Mouse (Mus musculus): ENCODE results near the gene Zfp970.
"Not testable (repeated sequence)": the region's sequence is repeated elsewhere in the genome, so short reads cannot be mapped to it uniquely, and the experiment has no call there.

The Zfp970 gene

GRCm38 (mm10) chr2:177464676-177465075, at the start of gene Zfp970:
Zfp970 (plus strand) TSS chr2:177464733.
- DNase-seq (ENCODE audit: low read depth in 1 of 2, low spot score in 2 of 2) = not testable (repeated sequence)

GRCm38 (mm10) chr2:177468222-177468621, 3.7 kb downstream of the Zfp970 start:
- DNase-seq (ENCODE audit: low read depth in 1 of 2, low spot score in 2 of 2) = not testable (repeated sequence)

DNA sequence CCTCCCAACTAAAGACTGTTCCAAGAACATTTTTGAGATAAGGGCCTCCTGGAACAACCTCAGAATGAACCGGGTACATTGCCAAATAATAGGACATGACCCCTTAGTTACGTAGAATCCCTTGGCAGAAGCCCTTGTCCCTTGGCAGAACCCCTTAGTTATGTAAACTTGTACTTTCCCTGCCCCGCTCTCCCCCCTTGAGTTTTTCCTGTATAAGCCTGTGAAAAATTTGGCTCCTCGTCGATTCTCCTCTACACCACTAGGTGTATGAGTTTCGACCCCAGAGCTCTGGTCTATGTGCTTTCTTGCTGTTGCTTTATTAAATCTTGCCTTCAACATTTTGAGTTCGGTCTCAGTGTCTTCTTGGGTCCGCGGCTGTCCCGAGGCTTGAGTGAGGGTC, 7.7 kb downstream of the Zfp970 start:
- not testable (repeated sequence) for DNase-seq (ENCODE audit: low read depth in 1 of 2, low spot score in 2 of 2)

DNA sequence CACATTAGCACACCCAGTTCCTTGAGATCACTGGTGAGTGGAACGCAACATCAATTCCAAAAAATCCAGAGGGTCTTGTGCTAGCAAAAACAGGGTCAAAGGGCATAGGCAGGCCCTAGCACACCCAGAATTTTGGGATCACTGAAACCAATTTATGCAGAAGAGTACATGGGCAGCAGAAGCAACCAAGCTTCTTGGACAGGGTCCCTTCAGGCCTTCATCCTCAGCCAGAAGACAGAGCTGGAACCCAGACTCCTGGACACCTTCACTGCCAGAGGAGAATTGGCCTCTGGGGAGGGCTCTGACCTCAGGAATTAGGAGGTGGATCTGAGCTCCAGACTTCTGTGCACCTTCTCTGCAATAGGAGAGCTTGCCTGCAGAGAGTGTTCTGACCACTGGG, 17.4 kb downstream of the Zfp970 start:
- not testable (repeated sequence) for DNase-seq (ENCODE audit: low read depth in 1 of 2, low spot score in 2 of 2)

- not testable (repeated sequence) for DNase-seq (ENCODE audit: low read depth in 1 of 2, low spot score in 2 of 2)
These were observed 18.9 kb downstream of the Zfp970 start for GRCm38 (mm10) chr2:177483238-177483948.

DNA sequence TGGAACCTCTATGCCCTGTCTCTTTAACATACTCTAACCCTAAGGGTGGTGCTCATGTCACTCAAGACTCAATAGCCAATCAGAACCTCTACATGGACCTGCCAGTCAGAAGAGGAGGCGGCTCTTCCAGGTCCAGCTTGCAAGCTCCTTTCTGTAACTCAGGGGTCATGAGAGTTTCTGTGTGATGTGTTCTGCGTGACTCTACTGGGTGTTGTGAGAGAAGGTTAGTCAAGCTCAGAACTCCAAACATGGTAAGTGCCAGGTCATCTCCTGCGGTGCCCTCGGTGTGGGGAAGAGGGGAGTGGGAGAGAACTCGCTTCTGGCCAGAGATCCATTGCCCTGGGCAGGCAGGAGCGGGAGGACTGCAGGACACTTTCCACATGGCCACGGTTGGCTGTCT, 33.5 kb downstream of the Zfp970 start, which contains the start of gene Gm14403:
Gm14403 (plus strand) TSS at position 149 of the 400 bp plus-strand sequence.
- DNase-seq (ENCODE audit: low read depth in 1 of 2, low spot score in 2 of 2) = not testable (repeated sequence)

- DNase-seq (ENCODE audit: low read depth in 1 of 2, low spot score in 2 of 2) = not testable (repeated sequence)
These were observed 34.6 kb downstream of the Zfp970 start for GRCm38 (mm10) chr2:177499182-177499581.

GRCm38 (mm10) chr2:177505211-177505719, 40.7 kb downstream of the Zfp970 start:
- DNase-seq (ENCODE audit: low read depth in 1 of 2, low spot score in 2 of 2) = not testable (repeated sequence)

- DNase-seq (ENCODE audit: low read depth in 1 of 2, low spot score in 2 of 2) = not testable (repeated sequence)
These were observed 46.8 kb downstream of the Zfp970 start for GRCm38 (mm10) chr2:177511381-177511780.

- DNase-seq (ENCODE audit: low read depth in 1 of 2, low spot score in 2 of 2) = not testable (repeated sequence)
These were observed 47.4 kb downstream of the Zfp970 start for GRCm38 (mm10) chr2:177511972-177512371.

- DNase-seq (ENCODE audit: low read depth in 1 of 2, low spot score in 2 of 2) = not testable (repeated sequence)
These were observed 49.5 kb downstream of the Zfp970 start for GRCm38 (mm10) chr2:177513991-177514479.

GRCm38 (mm10) chr2:177517746-177518145, 53.2 kb downstream of the Zfp970 start:
- DNase-seq (ENCODE audit: low read depth in 1 of 2, low spot score in 2 of 2) = not testable (repeated sequence)

- not testable (repeated sequence) for DNase-seq (ENCODE audit: low read depth in 1 of 2, low spot score in 2 of 2)
These were observed 53.8 kb downstream of the Zfp970 start for GRCm38 (mm10) chr2:177518354-177518753.

DNA sequence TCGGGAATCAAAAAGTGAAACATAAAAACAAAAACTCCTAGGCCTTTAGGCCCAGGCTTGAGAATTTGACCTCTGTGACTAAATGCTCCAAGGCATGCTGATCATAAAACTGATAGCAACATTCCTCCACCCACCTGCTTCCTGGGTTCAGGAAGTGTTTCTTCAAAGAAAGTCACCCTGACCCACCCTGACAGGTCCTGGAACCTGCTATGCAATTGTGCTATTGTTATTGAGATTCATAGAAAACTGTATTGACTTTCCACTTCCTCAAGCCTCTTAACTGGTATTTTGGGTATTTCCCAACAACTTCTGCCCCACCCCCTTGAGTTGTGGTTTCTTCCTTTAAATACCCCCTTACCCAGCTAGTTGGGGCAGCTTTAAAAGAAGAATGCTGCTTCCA, 54.4 kb downstream of the Zfp970 start:
- not testable (repeated sequence) for DNase-seq (ENCODE audit: low read depth in 1 of 2, low spot score in 2 of 2)

GRCm38 (mm10) chr2:177520035-177520434, 55.5 kb downstream of the Zfp970 start:
- no peak for DNase-seq (ENCODE audit: low read depth in 1 of 2, low spot score in 2 of 2)

- no peak for DNase-seq (ENCODE audit: low read depth in 1 of 2, low spot score in 2 of 2)
These were observed 58.5 kb downstream of the Zfp970 start for GRCm38 (mm10) chr2:177523061-177523460.

GRCm38 (mm10) chr2:177523674-177524073, 59.1 kb downstream of the Zfp970 start:
- DNase-seq (ENCODE audit: low read depth in 1 of 2, low spot score in 2 of 2) = not testable (repeated sequence)

DNA sequence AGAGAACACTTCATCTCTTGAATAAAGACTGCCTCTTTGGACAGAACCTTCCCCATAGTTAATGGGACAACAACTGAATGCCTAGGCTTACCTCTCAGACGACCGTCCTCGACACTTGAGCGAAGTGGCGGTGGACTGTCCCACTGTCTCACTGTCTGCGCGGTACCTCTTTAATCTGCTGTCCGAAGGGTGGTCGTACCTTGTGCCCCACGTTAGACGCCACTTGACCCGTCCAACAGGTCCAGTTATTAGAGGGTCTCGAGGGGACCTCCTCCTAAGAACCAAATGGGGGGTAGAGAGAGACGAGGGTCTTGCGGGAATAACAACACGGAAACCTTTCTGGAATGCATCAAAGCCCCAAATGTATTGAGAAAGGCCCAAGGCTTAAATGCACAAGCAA, 59.6 kb downstream of the Zfp970 start:
- DNase-seq (ENCODE audit: low read depth in 1 of 2, low spot score in 2 of 2) = not testable (repeated sequence)

Measured in monocyte, adult 2 months (primary cell).